Mouse (Mus musculus): ENCODE results near the gene 3110040M04Rik. TPM values are rescaled to one million over a fixed set of nuclear protein-coding genes. Genes with fewer than 3 reads are reported as not detected.
"Not testable (repeated sequence)": the region's sequence is repeated elsewhere in the genome, so short reads cannot be mapped to it uniquely, and the experiment has no call there.

3110040M04Rik gene
- polyA plus RNA-seq (2016; fragmentation: Nextera tagmentation; extraction: Ambion mirVana) = not detected in 2 replicates

- not testable (repeated sequence) for DNase-seq (ENCODE audit: extremely low spot score, low spot score); H3K27ac ChIP-seq; H3K9me3 ChIP-seq; H3K4me1 ChIP-seq; H3K27me3 ChIP-seq (ENCODE audit: poor library complexity, severe bottlenecking); H3K36me3 ChIP-seq (replicated peaks); H3K4me3 ChIP-seq
- no CpG with 5 or more reads among the region's 6 CpGs for WGBS
Measured at GRCm38 (mm10) chr1:151203818-151204217, at the start of gene 3110040M04Rik. Gene 3110040M04Rik (plus strand): TSS chr1:151204121.

- not testable (repeated sequence) for DNase-seq (ENCODE audit: extremely low spot score, low spot score); H3K27ac ChIP-seq; H3K36me3 ChIP-seq (replicated peaks); H3K9me3 ChIP-seq; H3K4me3 ChIP-seq; H3K27me3 ChIP-seq (ENCODE audit: poor library complexity, severe bottlenecking)
- WGBS = 94% methylated on average over 9 of the region's 9 CpGs
- peaks cover 22% of the 10 kb centered on the region for H3K4me1 ChIP-seq
Measured at GRCm38 (mm10) chr1:151154131-151154530, 49.8 kb upstream of the 3110040M04Rik start.

GRCm38 (mm10) chr1:151156129-151156528 is 47.8 kb upstream of the 3110040M04Rik start:
- no peak for DNase-seq (ENCODE audit: extremely low spot score, low spot score)
- H3K36me3 ChIP-seq (replicated peaks) = no peaks in the 10 kb centered on the region
- H3K4me3 ChIP-seq = no peak overlapping the region
- H3K27ac ChIP-seq = no peak overlapping the region
- H3K9me3 ChIP-seq = peaks cover 5% of the 10 kb centered on the region; the same call in 1 of the 2 replicates
- 91% methylated on average over 3 of the region's 3 CpGs for WGBS
- H3K27me3 ChIP-seq (ENCODE audit: poor library complexity, severe bottlenecking) = peaks cover 6% of the 10 kb centered on the region; the same call in 1 of the 2 replicates
- H3K4me1 ChIP-seq = peaks cover 25% of the 10 kb centered on the region

GRCm38 (mm10) chr1:151156777-151157632 is 46.9 kb upstream of the 3110040M04Rik start:
- DNase-seq (ENCODE audit: extremely low spot score, low spot score) = no peak
- peaks cover 6% of the 10 kb centered on the region; the same call in 1 of the 2 replicates for H3K27me3 ChIP-seq (ENCODE audit: poor library complexity, severe bottlenecking)

GRCm38 (mm10) chr1:151157963-151158856 is 45.7 kb upstream of the 3110040M04Rik start:
- DNase-seq (ENCODE audit: extremely low spot score, low spot score) = peak; percentile 29
- Histone ChIP-seq H3K27ac (no peak overlapping the region), H3K9me3 (peaks cover 4% of the 10 kb centered on the region; the same call in 1 of the 2 replicates), H3K36me3 (replicated peaks) (no peaks in the 10 kb centered on the region), H3K27me3 (ENCODE audit: poor library complexity, severe bottlenecking) (peaks cover 6% of the 10 kb centered on the region; the same call in 1 of the 2 replicates), H3K4me3 (no peak overlapping the region), H3K4me1 (peaks cover 25% of the 10 kb centered on the region)
- 52% methylated on average over 9 of the region's 9 CpGs for WGBS

More at GRCm38 (mm10) chr1:151156777-151157632, 46.9 kb upstream of the 3110040M04Rik start:
- no peak overlapping the region for H3K27ac ChIP-seq
- H3K4me3 ChIP-seq = no peak overlapping the region
- H3K9me3 ChIP-seq = peaks cover 5% of the 10 kb centered on the region; the same call in 1 of the 2 replicates
- peaks cover 25% of the 10 kb centered on the region for H3K4me1 ChIP-seq
- WGBS = 84% methylated on average over 7 of the region's 7 CpGs
- no peaks in the 10 kb centered on the region for H3K36me3 ChIP-seq (replicated peaks)

GRCm38 (mm10) chr1:151158857-151159510 is 44.9 kb upstream of the 3110040M04Rik start:
- Histone ChIP-seq H3K4me1 (peaks cover 25% of the 10 kb centered on the region), H3K36me3 (replicated peaks) (no peaks in the 10 kb centered on the region)
- 95% methylated on average over 2 of the region's 2 CpGs for WGBS

GRCm38 (mm10) chr1:151166031-151166430 is 37.9 kb upstream of the 3110040M04Rik start:
- no peaks in the 10 kb centered on the region for H3K36me3 ChIP-seq (replicated peaks)
- no peak overlapping the region for H3K4me3 ChIP-seq
- H3K27ac ChIP-seq = peak overlapping the region; percentile 58
- WGBS = 37% methylated on average over 8 of the region's 8 CpGs
- no peaks in the 10 kb centered on the region for H3K9me3 ChIP-seq
- no peaks in the 10 kb centered on the region for H3K27me3 ChIP-seq (ENCODE audit: poor library complexity, severe bottlenecking)
- peaks cover 33% of the 10 kb centered on the region for H3K4me1 ChIP-seq
- DNase-seq (ENCODE audit: extremely low spot score, low spot score) = no peak

More at GRCm38 (mm10) chr1:151158857-151159510, 44.9 kb upstream of the 3110040M04Rik start:
- DNase-seq (ENCODE audit: extremely low spot score, low spot score) = no peak
- Histone ChIP-seq H3K9me3 (no peaks in the 10 kb centered on the region), H3K27ac (no peak overlapping the region), H3K27me3 (ENCODE audit: poor library complexity, severe bottlenecking) (peaks cover 6% of the 10 kb centered on the region; the same call in 1 of the 2 replicates), H3K4me3 (no peak overlapping the region)

- Histone ChIP-seq H3K27ac (peak overlapping the region; percentile 83), H3K9me3 (no peaks in the 10 kb centered on the region), H3K27me3 (ENCODE audit: poor library complexity, severe bottlenecking) (no peaks in the 10 kb centered on the region), H3K36me3 (replicated peaks) (no peaks in the 10 kb centered on the region), H3K4me1 (peaks cover 33% of the 10 kb centered on the region), H3K4me3 (peak overlapping the region; percentile 11; the same call in 1 of the 2 replicates)
- 22% methylated on average over 12 of the region's 12 CpGs for WGBS
- DNase-seq (ENCODE audit: extremely low spot score, low spot score) = peak; percentile 38
Measured at GRCm38 (mm10) chr1:151167297-151168047, 36.4 kb upstream of the 3110040M04Rik start.

- no peaks in the 10 kb centered on the region for H3K36me3 ChIP-seq (replicated peaks)
- peak overlapping the region; percentile 83; the same call in 1 of the 2 replicates for H3K27ac ChIP-seq
- H3K27me3 ChIP-seq (ENCODE audit: poor library complexity, severe bottlenecking) = no peaks in the 10 kb centered on the region
- WGBS = 83% methylated on average over 3 of the region's 3 CpGs
- H3K4me1 ChIP-seq = peaks cover 33% of the 10 kb centered on the region
- H3K9me3 ChIP-seq = no peaks in the 10 kb centered on the region
- DNase-seq (ENCODE audit: extremely low spot score, low spot score) = no peak
- no peak overlapping the region for H3K4me3 ChIP-seq
Measured at GRCm38 (mm10) chr1:151168637-151169036, 35.3 kb upstream of the 3110040M04Rik start.

- H3K4me3 ChIP-seq = no peak overlapping the region
- H3K9me3 ChIP-seq = no peaks in the 10 kb centered on the region
- no peaks in the 10 kb centered on the region for H3K27me3 ChIP-seq (ENCODE audit: poor library complexity, severe bottlenecking)
- H3K4me1 ChIP-seq = peaks cover 23% of the 10 kb centered on the region
- 85% methylated on average over 2 of the region's 2 CpGs for WGBS
- no peak for DNase-seq (ENCODE audit: extremely low spot score, low spot score)
- H3K36me3 ChIP-seq (replicated peaks) = no peaks in the 10 kb centered on the region
- H3K27ac ChIP-seq = no peak overlapping the region
Measured at GRCm38 (mm10) chr1:151171572-151172461, 32.1 kb upstream of the 3110040M04Rik start.
